Mouse (Mus musculus) adrenal gland, adult 18-20 months (tissue): Measurements from ENCODE around the gene Naa10. TPM values are rescaled to one million over a fixed set of nuclear protein-coding genes. Genes with fewer than 3 reads are reported as not detected.

Experiments
- DNase-seq, 2 experiments: peaks; one replicate each; pipeline ENCODE4 v3.0.0; 2021 to 2022; ENCODE audit warnings: low spot score in 2 of 2
- long read RNA-seq, 2 experiments: library from polyadenylated mRNA; stranded (forward); transcript quantifications; one replicate each; pipeline ENCODE4 v2.0.0; 2021
- total RNA-seq, 2 experiments: library from RNA; stranded (reverse); gene quantifications; 1 replicate in 1 of 2; 2 replicates in 1 of 2; pipeline ENCODE4 v1.2.3; 2021

The Naa10 gene
- 10 to 100 TPM; 80.3 to 83.2 TPM for total RNA-seq
- long read RNA-seq, experiment 1, transcript Naa10-204 (8 exons, 1,031 nt), result major isoform, 19 of 26 reads
- long read RNA-seq, experiment 1, transcript Naa10-201 (8 exons, 962 nt), result minor isoform, 5 of 26 reads
- long read RNA-seq, experiment 1, partial matches to known transcripts, result 0 of 26 reads
- long read RNA-seq, experiment 1, other reads (novel, unspliced or antisense), result 2 of 26 reads
- long read RNA-seq, experiment 2, transcript Naa10-201 (8 exons, 962 nt), result minor isoform, 10 of 87 reads
- long read RNA-seq, experiment 2, transcript Naa10-204 (8 exons, 1,031 nt), result major isoform, 65 of 87 reads
- long read RNA-seq, experiment 2, partial matches to known transcripts, result 1 of 87 reads
- long read RNA-seq, experiment 2, other reads (novel, unspliced or antisense), result 7 of 87 reads

DNA sequence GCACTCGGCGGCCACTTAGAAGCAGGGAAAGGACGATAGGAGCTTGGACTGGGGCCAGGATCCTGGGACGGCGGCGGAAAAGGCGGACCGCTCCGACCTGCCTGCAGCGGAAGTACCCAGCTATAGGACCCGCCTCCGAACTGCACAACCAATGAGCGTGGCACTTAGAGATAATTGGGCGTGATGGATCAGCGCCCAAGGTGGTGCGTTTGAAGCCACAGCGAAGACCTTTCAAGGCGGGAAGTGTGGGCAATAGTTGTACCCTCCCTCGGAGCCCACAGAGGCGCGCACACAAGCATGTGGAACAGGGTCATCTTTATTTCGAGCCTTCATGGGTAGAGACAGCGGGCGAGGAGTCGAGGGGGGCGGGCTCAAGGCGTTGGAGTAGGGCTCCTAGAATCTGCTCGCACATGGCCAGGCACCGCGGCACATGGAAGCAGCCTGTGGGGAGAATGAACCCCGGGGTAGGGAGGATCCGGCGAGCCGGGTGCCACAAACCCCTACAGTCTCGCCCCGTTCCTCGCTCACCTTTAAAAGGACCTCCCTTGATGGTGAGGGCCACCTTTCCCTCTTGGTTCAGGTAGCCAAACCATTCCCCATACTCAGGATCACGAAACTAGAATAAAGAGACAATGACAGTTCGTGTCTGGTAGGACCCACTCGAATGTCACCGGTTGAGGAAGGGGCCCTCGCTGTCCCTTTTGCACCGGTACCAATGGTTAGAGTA is at the start of gene Naa10, which contains the start of gene Arhgap4:
Naa10 (minus strand) TSS at position 122 of the 727 bp plus-strand sequence.
Arhgap4 (minus strand) TSS at position 48 of the 727 bp plus-strand sequence.
- DNase-seq, result peak; percentile 78 to 80

DNA sequence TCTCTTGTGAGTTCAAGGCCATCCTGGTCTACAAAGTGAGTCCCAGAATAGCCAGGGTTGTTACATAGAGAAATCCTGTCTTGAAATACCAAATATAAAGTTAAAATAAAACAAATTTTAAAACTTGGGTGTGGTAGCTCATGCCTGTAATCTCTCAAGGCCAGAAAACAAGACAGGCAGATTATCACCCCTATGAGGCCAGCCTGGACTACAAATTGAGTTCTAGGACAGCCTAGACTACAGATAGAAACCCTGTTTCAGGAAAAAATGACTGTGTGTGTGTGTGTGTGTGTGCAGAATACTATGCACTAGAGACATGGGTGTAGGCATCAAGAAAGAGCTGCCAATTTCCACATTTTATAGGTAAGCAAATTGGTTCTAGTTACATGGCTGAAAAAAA is 49.0 kb upstream of the Naa10 start:
- no peak for DNase-seq

DNA sequence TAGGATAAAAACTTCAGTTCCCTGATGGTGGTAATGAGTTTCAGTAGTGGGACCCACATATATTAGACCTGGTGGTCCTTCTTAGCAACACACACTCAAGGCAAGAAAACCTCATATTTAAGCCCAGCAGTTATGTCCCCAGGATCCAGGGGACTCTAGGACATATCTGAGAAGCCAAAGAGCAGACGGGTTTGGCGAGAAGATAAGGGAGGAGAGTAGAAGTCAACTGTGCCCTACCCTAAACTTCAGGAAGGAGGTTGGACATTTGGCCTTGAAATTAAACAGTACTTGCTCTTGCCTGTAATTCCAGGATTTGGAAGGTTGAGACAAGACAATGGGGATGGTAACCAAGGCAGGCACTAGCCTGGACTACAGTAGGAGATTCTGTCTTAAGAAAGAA is 48.0 kb upstream of the Naa10 start:
- no peak for DNase-seq

DNA sequence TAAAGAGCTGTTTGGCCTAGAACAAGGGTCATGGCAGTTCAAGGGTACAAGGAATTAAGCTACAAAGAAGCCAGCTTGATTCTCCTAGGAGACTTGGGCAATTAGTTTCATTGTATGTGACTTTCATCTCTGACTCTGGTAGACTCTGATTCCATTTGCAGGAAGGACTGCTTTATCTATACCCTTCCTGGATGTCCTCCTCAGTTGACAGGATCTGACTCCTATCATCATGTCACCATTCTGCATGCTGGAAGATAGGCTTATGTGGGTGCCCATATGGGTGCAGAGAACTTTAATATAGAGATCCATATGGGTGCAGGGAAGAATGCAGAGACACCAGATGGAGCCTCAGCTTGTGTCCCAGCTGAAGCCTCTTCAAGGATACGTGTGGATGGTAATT is 47.4 kb upstream of the Naa10 start:
- no peak for DNase-seq

DNA sequence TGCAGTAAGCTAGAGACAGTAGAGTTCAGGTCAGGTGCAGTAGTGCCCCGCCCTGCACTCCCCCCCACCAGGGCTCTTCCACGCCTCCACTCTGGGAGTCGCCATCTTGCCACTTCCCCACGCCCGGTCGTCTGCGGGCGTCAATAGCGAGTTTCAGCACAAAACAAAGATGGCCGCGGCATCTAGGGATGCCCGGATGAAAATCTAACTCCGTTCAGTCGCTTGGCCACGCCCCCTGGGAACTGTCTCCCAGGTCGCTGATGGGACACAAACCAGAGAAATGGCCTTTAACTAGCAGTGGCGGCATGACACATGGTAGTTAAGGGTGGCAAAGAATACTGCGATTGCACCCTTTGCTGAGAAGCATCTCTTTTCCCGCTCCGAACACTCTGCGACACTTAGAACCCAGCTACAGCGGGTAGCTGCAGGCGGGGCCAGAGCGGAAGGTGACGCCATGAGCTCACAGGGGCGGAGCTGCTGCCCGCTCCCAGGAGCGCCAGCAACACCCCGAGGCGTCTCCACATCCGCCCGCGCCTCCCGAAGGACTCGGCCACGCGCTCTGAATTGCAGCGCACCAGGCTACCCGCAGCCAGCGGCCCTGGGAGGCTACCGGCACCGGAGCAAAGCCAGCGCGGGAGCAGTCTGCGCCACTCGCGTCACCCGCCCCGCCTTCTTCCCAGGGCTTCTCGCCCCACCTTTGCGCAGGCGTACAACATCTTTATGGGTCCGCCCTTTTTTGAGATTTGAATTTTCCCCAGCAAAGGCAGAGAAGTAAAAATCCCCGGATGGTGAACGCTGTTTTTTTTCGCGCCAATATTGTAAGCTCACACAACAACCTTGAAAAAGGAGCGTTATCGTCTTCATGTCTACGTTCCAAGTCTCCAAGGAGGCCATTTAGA is 45.7 kb upstream of the Naa10 start:
- DNase-seq, result peak; percentile 67 to 76

DNA sequence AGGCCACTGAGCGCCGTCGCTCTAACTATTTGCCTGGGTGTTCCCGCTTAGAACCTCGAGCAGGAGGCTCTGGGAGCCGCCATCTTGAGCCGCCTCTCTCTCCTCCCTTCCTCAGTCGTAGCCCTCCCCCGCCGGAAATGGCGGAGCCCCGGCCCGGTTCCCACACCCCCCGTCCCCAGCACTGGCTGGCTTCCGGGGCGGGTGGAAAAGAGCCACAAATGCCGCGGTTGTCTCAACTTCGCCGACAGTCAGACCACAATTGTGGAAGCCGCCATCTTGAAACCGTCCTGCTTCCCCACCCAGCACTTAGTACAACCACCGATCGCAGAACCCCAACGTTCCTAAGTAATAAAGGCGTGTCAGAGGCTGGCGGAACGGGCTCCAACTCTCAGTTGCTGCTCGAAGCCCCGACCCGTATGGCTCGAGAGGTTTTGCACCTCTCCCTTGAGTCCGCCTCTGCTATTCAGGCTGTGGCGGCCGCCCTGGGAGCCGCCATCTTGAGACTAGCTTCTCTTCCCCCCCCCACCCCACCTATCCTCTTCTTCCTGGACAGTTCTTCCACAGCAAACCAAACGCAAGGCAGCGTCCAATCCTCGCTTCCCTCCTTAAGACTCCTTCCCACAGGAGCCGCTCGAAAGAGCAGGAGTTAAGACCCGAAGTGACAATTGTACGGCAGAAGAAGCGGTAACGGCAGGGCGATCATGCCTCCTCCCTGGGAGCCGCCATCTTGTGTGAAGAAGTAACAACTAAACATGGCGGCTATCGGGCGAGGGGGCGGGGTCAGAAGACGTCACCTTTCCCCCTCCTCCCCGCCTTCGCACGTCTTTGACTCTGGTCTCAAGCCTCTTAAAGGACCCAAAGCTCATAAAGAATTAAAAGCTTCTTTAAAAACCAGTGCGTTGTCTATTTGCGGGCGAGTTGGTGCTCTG is 44.8 kb upstream of the Naa10 start, which contains the start of gene Hcfc1:
Hcfc1 (minus strand) TSS at position 110 of the 929 bp plus-strand sequence.
- DNase-seq, result peak; percentile 77 to 81

DNA sequence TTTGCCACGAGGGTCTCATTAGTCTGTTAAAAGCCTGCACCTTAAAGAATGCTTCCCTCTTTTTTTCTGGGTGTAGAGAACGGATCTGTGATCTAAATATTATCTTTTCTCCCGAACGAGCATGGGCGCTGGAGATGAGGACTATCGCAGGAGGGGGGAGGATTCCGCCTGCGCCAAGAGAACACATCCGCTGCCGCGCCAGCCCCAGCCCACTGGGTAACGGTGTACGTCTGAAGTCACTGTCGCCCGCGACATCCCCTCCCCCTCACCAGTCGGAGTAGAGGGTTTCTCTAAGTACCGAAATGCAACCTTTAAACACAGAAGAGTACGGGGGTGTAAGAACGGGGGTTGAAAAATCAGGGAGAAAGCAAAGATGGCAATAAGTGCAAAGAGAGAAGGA is 43.6 kb upstream of the Naa10 start:
- DNase-seq, result peak; percentile 29 to 35

DNA sequence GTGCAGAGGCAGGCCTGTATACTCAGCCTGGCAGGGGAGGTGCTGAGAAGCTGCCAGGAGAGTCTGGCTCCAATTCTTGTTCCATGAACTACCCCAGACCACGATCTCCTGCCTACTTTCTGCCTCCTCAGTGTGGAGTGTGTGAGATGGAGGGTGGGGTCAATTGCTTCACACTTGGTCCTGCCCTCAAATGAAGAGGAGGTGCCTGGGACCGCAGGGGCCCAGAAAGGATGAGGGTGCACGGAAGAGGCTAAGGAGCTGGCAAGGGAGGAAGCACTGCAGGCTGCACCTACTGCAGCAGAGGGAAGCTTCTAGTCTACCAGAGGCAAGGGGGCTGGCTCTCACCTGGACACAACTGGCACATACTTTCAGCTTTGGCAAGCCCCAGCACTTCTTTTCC is 42.6 kb upstream of the Naa10 start:
- DNase-seq, result no peak

DNA sequence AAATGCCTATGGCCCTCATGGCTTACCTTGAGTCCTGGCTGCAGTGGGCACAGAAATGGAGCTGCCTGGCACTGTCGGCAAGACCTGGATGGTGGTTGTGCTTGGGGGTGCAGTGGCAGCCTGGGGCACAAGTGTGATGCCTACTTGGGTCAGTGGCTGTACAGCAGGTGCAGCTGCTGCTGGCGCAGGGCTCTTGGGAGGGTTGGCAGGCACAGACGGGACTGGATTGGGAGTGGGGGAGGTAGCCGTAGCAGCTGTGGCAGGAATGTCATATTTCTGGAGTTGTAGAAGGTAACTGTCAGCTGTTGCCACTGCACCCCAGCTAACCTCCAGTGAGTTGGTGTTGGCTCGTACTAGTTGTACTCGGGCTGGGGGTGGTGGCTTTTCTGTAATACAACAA is 33.2 kb upstream of the Naa10 start:
- DNase-seq, result no peak

DNA sequence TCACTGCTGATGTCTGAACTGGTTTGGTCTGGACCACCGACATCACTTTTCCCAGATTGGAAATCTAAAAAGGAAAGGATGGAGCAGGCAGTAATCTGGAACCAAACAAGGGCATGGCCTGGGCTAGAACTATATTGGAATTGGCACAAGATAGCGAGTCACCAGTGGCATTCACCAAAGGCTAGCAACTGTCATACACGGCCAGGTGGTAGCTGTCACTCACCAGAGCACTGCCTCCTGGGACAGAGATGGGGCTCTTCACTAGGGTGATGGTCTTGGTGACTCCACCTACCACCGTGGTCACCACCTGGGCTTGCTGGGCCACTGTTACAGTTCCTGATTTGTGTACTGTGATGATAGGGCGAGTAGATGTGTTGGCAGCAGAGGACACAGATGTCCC is 30.9 kb upstream of the Naa10 start:
- DNase-seq, result no peak

DNA sequence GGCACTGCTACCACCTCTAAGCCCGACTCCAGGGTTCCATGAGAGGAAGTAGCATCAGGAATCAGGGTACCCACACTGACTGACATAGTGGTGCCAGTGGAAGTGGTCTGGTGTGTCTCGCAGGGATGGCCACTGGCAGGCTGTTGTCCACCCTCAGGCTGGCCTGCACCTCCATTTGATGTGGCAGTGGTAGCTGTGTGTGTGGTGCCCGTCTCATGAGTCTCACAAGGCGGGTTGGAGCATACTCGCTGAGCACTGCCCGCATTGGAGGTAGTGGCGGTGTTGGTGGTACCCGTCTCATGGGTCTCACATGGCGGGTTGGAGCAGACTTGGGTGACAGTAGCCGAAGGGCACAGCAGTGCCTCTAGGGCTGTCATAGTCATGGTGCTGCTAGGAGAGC is 27.6 kb upstream of the Naa10 start:
- no peak for DNase-seq

DNA sequence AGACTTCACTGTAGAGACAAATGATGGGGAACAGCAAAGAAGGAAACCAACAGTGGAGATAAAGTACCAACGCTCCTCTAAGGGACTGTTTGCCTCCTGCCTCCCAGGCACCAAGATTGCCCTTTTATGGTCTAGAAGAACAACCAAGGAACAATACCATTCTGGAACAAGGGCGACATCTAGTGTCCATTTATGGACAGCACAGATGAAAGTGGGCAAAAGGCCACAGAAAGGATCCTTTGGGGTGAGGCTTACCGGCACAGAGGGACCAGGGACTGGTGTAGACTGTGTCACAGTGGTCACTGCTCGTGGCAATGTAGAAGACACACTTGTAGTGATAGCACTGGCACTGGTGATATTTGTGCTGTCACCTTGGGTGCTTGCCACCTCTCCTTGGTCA is 26.9 kb upstream of the Naa10 start:
- DNase-seq, result peak; percentile 30

DNA sequence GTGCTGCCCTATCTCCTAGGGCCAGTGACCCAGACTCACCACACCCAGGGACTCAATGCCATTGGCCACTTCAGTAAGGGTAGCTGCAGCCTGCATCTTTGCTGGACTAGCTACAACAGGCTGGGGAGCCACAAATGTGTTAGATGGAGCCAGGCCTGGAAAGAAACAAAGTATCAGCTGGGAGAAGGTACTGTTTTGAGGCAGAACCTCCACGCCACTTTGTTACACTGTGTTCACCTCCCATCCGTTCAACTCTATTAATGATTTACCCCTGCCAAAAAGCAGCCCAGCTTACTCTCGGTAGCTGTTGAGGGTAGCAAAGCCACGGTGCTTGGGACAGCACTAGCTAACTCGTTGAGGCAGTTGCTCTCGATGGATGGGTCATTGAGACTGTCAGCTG is 25.2 kb upstream of the Naa10 start:
- DNase-seq, result no peak

DNA sequence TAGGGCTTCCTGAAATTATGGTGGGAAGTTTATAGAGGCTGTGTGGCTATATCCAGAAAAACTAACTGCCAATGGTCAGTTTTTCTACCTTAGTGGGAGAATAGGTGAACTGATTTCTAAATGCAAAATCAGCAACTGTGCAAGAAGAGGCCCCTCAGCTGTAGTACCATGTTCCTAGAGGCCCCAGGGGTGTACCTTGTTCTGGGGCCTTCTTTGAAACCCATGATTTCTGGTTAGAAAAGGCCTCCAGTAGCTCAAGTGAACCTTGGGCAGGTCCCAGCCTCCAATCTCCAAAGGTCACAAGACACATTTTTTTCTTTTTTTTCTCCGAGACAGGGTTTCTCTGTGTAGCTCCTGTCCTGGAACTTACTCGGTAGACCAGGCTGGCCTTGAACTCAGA is 20.6 kb upstream of the Naa10 start:
- no peak for DNase-seq

DNA sequence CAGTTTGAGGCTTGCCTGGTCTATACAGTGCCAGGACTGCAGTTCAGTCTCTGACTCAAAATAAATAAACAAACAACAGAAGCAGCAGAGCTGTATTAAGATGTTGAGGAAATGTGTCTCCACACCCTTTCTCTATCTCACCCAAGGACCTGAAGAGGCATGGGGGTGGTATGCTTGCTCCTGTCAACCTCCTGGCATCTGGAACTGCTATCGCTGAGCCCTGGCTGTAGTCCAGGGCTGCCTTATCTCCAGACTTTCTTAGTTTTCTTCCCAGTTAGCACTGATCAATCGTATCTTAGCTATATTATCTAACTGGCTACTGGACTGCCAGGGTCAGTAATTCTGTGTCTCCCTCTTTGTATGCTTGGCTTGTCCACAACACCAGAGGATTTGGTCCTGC is 20.1 kb upstream of the Naa10 start:
- no peak for DNase-seq

DNA sequence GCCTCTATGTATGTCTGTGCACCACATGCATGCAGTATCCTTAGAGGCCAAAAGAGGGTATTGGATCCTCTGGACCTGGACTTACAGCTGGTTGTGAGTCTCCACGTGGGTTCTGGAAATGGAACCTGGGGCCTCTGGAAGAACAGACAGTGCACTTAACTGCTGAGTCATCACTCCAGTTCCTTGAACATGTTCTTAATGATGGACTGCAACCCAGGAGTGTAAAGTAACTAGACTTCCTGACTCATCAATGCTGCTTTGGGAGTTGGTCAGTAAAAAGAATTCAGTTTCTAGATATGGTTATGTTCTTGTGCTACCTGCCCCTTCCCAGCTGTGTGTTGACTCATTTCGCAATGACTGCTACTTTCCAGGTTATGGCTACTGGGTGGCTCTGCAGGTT is 10.1 kb upstream of the Naa10 start:
- no peak for DNase-seq

DNA sequence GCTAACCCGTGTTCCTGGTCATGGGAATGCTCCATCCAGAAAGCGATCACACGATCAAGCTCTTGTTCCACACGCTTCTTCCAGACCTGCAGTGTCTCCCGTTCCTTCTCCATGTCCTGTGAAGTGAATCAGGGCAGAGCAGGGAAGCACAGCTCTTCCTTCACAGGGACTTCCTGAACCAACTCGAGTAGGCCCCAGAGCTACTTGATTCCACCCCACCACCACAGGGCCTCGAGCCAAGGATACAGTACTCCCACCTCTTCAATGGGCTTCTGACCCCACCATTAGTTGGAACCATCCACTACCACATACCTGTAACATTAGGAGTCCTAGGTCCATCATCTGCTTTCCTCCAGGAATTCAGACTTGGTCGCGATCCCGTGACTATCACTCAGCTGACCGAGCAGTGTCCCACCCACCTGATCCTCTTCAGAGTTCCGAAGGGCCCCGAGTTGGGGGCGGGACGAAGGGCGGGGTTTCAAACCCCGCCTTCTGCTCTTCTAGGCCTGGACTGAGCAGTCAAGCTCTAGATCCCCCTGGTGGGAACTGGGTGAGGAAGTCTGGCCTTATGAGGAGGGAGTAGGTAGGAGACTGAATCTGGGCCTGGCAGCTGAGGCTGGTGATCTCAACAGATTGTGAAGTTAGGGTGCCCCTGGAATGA is 8.8 kb upstream of the Naa10 start, which contains the start of gene Renbp:
Renbp (minus strand) TSS at position 449 of the 661 bp plus-strand sequence.
- peak; percentile 35 to 51 for DNase-seq

DNA sequence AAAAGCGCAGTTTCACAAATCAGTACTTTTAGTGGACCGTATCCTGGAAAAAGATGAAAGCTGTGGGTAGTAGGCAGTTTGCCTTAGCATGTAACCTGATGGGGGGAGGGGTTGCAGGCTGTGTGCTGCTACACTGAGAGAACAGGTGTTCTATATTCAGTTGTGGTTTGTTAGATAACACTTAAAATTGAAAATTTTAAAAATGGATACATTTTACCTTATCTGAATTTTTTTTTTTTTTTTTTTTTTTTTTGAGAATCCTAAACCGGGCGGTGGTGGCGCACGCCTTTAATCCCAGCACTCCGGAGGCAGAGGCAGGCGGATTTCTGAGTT is 772 bp upstream of the Naa10 start:
- DNase-seq, result no peak

DNA sequence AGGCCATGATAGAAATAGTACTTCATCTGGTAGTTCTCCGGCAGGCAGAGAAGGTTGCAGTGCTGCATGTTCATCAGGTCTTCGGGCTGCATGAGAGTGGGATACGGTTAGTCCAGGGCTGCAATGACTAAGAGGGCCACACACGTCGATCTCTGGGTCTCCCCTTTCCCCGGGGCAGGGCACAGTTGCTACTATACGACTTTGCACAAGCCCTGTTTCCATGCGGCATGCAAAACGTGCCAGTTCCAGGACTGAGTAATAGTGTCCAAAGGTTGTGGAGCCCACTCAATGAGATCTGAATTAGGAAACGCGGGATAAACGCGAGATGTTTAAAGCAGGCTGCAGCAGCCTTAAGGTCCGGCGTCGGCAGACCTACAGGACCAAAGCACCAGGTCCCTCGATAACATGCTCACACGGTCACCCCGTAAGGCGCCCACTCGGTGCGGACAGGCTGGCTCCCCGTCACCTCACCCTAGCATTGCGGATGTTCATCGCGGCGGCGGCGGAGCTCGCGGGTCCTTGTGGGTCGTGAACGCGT is 390 bp downstream of the Naa10 start:
- DNase-seq, result peak in 1 of 2 experiments; percentile 19
